Mouse (Mus musculus): ENCODE measurements around the gene Tulp1. TPM values are rescaled to one million over a fixed set of nuclear protein-coding genes. Genes with fewer than 3 reads are reported as not detected.
A peak's percentile ranks its signal among the peaks of the same experiment; 100 is the strongest.
"Not testable (repeated sequence)": the region's sequence is repeated elsewhere in the genome, so short reads cannot be mapped to it uniquely, and the experiment has no call there.

The Tulp1 gene
- polyA plus RNA-seq (2012; rRNA removed) = 0.34 TPM in 1 of 2 replicates, not detected in the other

DNA sequence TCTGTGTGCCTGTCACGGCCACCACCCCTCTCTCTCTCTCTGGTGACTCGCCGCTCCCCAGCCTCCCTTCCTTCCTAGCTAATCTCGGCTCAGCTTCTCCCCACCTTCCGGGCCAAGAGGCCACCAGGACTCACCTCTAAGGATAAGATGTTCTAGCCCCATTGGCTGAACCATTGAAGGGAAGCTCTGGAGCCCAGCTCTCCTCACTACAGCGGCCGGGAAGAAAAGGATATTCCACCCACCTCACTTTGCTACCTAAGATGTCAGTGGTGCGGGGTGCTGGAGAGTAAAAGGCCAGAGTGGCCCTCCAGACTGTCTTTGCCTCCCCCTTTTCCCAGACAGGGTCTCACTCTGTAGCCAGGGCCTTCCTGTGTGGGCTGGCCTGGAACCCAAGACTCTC lies at the start of gene Tulp1:
Tulp1 (minus strand) TSS at position 101 of the 400 bp plus-strand sequence.
- WGBS = 66% methylated on average over 8 of the region's 8 CpGs
- no peak for TF ChIP-seq POLR2A (IDR thresholded peaks at IDR 0.05; ENCODE audit: low read depth, low read length)
- TF ChIP-seq CTCF (IDR thresholded peaks at IDR 0.05; ENCODE audit: extremely low read depth, insufficient read length, insufficient replicate concordance, low read depth, low read length) = no peak
- Histone ChIP-seq H3K27ac (ENCODE audit: insufficient read depth, low read depth, low read length) (no peak within 1 kb of the TSS), H3K27me3 (ENCODE audit: control insufficient read depth, insufficient read depth, low read length) (peaks cover 31% of the 10 kb centered on the region), H3K4me1 (ENCODE audit: control insufficient read depth, insufficient read depth, insufficient read length, low read length) (no peaks in the 10 kb centered on the region), H3K4me3 (ENCODE audit: low read depth, low read length) (no peak within 1 kb of the TSS), H3K36me3 (ENCODE audit: control insufficient read depth, insufficient read depth, low read length) (no peaks in the 10 kb centered on the region)

DNA sequence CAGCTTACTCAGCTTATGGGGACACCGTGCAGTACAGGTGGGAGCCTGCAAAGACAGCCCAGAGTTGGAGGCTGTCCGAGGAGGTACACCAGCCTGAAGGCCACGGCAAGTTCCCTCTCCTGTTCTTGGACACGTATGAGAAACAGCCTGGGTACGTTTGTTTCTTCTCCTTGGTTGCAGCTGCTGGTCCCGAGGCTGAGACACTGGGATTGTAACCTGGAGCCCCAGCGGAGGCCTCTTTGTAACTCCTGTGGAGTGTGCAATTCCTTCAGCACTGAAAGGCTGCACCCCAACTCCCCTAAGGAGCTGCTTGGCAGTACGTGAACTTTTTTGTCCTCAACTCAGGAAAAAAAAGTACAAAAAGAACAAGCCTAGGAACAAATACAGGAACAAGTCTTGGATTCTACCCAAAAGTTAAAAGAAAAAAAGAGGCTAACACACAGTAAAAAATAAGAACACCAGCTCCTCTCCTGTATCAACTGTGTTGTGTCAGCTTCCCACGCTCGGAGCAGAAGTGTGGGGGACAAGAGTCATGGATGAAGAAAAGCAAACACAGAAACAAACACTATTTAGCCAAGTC lies 46.4 kb upstream of the Tulp1 start:
- TF ChIP-seq CTCF (IDR thresholded peaks at IDR 0.05; ENCODE audit: extremely low read depth, insufficient read length, insufficient replicate concordance, low read depth, low read length) = no peak
- no peak for TF ChIP-seq POLR2A (IDR thresholded peaks at IDR 0.05; ENCODE audit: low read depth, low read length)

DNA sequence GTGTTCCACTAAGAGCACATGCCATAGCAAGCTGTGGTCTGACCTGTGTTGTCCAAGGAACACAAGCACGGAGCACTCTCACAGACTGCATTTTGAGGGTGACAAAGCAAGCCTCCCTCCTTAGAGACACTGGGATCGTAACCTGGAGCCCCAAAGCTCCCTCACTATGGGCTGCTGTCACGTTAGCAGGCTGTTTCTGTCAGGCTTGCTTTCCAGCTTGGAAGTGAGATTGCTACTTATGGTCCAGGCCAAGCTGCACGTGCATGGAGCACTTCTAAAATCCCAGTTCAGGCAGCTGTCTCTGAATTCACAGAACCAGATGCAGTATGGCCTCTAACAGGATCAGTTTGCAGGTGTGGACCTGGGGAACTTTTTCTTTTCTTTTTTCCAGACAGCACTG lies 45.7 kb upstream of the Tulp1 start:
- H3K27ac ChIP-seq (ENCODE audit: insufficient read depth, low read depth, low read length) = no peak overlapping the region
- 93% methylated on average over 4 of the region's 4 CpGs for WGBS
- H3K4me3 ChIP-seq (ENCODE audit: low read depth, low read length) = no peak overlapping the region
- TF ChIP-seq CTCF (IDR thresholded peaks at IDR 0.05; ENCODE audit: extremely low read depth, insufficient read length, insufficient replicate concordance, low read depth, low read length) = no peak
- TF ChIP-seq POLR2A (IDR thresholded peaks at IDR 0.05; ENCODE audit: low read depth, low read length) = no peak
- no peaks in the 10 kb centered on the region for H3K27me3 ChIP-seq (ENCODE audit: control insufficient read depth, insufficient read depth, low read length)
- peaks cover 3% of the 10 kb centered on the region; the same call in 1 of the 2 replicates for H3K4me1 ChIP-seq (ENCODE audit: control insufficient read depth, insufficient read depth, insufficient read length, low read length)
- peaks cover 21% of the 10 kb centered on the region for H3K36me3 ChIP-seq (ENCODE audit: control insufficient read depth, insufficient read depth, low read length)

More for the DNA sequence above, 46.4 kb upstream of the Tulp1 start:
- H3K4me3 ChIP-seq (ENCODE audit: low read depth, low read length) = no peak overlapping the region
- peaks cover 3% of the 10 kb centered on the region; the same call in 1 of the 2 replicates for H3K4me1 ChIP-seq (ENCODE audit: control insufficient read depth, insufficient read depth, insufficient read length, low read length)
- peaks cover 17% of the 10 kb centered on the region for H3K36me3 ChIP-seq (ENCODE audit: control insufficient read depth, insufficient read depth, low read length)
- H3K27me3 ChIP-seq (ENCODE audit: control insufficient read depth, insufficient read depth, low read length) = no peaks in the 10 kb centered on the region
- 84% methylated on average over 10 of the region's 10 CpGs for WGBS
- H3K27ac ChIP-seq (ENCODE audit: insufficient read depth, low read depth, low read length) = no peak overlapping the region

DNA sequence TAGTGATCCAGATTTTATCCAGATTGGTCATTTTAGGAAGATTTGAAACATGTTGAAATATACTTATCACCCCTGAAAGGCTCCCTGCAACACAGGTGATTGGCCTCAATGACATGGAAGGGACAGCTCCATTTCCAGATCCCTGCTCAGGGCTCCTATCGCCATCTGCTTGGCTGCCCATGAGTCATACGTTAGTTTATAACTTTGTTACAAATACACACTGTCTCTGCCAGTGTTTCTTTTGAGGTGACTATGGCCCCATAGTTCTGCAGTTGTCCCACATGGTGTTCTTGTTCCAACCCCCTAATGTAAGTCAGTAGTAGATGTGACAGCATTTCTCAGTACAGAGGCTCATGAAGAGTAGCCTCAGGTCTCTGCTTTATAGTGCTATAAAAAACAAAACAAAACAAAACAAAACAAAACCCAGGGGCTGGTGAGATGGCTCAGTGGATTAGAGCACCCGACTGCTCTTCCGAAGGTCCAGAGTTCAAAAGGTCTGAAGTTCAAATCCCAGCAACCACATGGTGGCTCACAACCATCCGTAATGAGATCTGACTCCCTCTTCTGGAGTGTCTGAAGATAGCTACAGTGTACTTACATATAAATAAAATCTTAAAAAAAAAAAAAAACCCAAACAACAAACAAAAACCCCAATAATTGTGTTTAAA lies 43.4 kb upstream of the Tulp1 start:
- peak overlapping the region; percentile 3 for H3K27ac ChIP-seq (ENCODE audit: insufficient read depth, low read depth, low read length)
- TF ChIP-seq CTCF (IDR thresholded peaks at IDR 0.05; ENCODE audit: extremely low read depth, insufficient read length, insufficient replicate concordance, low read depth, low read length) (no peak), POLR2A (IDR thresholded peaks at IDR 0.05; ENCODE audit: low read depth, low read length) (no peak)
- H3K4me3 ChIP-seq (ENCODE audit: low read depth, low read length) = no peak overlapping the region
- H3K36me3 ChIP-seq (ENCODE audit: control insufficient read depth, insufficient read depth, low read length) = peaks cover 16% of the 10 kb centered on the region; the same call in 1 of the 2 replicates
- H3K4me1 ChIP-seq (ENCODE audit: control insufficient read depth, insufficient read depth, insufficient read length, low read length) = peaks cover 3% of the 10 kb centered on the region; the same call in 1 of the 2 replicates
- WGBS = 26% methylated on average over 5 of the region's 5 CpGs
- no peaks in the 10 kb centered on the region for H3K27me3 ChIP-seq (ENCODE audit: control insufficient read depth, insufficient read depth, low read length)

DNA sequence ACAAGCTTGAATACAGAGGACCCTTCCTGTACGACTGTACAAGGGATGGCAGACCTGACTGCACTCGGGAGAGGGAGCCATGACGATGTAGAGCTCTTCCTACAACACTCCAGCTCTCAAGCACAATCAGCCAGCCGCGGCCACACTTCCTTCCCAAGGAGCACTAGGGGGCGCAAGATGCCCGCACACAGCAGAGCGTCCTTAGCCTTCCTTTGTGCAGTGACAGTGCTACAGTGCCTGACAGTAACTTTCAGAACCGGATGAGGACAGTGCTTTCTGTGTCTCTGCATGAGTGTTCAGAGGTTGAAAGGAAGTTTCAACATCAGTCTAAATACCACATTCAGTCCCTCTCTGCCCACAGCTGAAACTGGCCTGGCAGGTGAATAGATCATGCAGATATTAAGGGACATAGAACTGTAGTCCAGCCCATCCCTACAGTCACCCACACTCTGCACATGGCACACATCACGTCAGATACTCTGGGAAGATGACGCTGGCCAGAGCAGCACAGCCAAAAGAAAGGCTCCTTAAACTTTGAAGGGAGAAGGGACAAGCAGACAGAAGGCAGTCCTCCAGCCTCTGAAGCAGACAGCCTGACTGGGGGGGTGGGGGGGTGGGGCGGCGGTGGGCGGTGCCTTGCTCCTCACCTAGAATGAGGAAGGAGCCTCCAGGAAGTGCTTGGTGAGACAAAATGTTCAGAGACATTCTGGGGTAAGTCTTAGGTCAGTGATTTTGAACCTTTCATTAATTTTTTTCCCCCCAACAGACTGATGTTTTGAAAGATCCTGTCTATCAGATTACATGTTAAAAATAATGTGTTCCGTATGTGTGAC lies 42.6 kb upstream of the Tulp1 start:
- WGBS = 14% methylated on average over 15 of the region's 15 CpGs
- H3K27me3 ChIP-seq (ENCODE audit: control insufficient read depth, insufficient read depth, low read length) = no peaks in the 10 kb centered on the region
- peak; percentile 88 for TF ChIP-seq CTCF (IDR thresholded peaks at IDR 0.05; ENCODE audit: extremely low read depth, insufficient read length, insufficient replicate concordance, low read depth, low read length)
- TF ChIP-seq POLR2A (IDR thresholded peaks at IDR 0.05; ENCODE audit: low read depth, low read length) = no peak
- H3K4me3 ChIP-seq (ENCODE audit: low read depth, low read length) = no peak overlapping the region
- peak overlapping the region; percentile 55 for H3K27ac ChIP-seq (ENCODE audit: insufficient read depth, low read depth, low read length)
- H3K4me1 ChIP-seq (ENCODE audit: control insufficient read depth, insufficient read depth, insufficient read length, low read length) = peaks cover 3% of the 10 kb centered on the region; the same call in 1 of the 2 replicates
- H3K36me3 ChIP-seq (ENCODE audit: control insufficient read depth, insufficient read depth, low read length) = peaks cover 13% of the 10 kb centered on the region; the same call in 1 of the 2 replicates

DNA sequence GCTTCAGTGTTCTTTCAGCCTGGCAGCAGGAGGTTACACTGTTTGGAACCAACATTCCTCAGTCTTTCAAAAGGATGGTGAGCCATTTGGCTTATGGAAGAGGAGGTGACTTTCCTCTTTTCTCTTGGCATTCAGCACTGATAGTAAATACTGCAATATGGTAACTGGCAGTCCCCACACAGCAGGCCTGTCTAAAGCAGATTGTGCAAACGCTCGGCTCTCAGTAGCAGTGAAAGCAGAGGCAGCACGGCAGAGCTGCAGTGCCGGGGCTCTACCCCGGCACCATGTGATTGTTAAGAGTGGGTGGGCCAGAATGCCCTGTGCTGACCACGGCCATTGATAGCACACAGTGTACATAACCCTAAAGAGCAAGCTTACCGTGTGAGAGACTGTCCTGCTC lies 41.4 kb upstream of the Tulp1 start:
- peaks cover 15% of the 10 kb centered on the region; the same call in 1 of the 2 replicates for H3K36me3 ChIP-seq (ENCODE audit: control insufficient read depth, insufficient read depth, low read length)
- H3K4me3 ChIP-seq (ENCODE audit: low read depth, low read length) = no peak overlapping the region
- H3K27ac ChIP-seq (ENCODE audit: insufficient read depth, low read depth, low read length) = no peak overlapping the region
- no peaks in the 10 kb centered on the region for H3K27me3 ChIP-seq (ENCODE audit: control insufficient read depth, insufficient read depth, low read length)
- H3K4me1 ChIP-seq (ENCODE audit: control insufficient read depth, insufficient read depth, insufficient read length, low read length) = peaks cover 3% of the 10 kb centered on the region; the same call in 1 of the 2 replicates
- WGBS = 87% methylated on average over 7 of the region's 7 CpGs
- TF ChIP-seq POLR2A (IDR thresholded peaks at IDR 0.05; ENCODE audit: low read depth, low read length) (no peak), CTCF (IDR thresholded peaks at IDR 0.05; ENCODE audit: extremely low read depth, insufficient read length, insufficient replicate concordance, low read depth, low read length) (no peak)

DNA sequence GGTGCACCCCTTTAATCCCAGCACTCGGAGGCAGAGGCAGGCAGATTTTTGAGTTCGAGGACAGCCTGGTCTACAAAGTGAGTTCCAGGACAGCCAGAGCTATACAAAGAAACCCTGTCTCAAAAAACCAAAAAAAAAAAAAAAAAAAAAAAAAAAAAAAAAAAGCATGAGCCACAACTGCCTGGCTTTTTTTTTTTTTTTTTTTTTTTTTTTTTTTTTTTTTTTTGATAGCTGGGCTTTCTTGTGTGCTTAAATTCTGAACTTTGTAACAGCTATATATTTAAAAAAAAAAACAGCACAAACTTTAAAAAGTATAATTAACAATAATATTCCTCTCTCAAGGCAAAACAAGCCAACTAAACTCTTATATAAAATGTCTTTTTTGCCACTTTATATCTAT lies 39.7 kb upstream of the Tulp1 start:
- 100% methylated on average over 2 of the region's 2 CpGs for WGBS
- not testable (repeated sequence) for H3K27ac ChIP-seq (ENCODE audit: insufficient read depth, low read depth, low read length); H3K4me1 ChIP-seq (ENCODE audit: control insufficient read depth, insufficient read depth, insufficient read length, low read length); H3K4me3 ChIP-seq (ENCODE audit: low read depth, low read length); H3K27me3 ChIP-seq (ENCODE audit: control insufficient read depth, insufficient read depth, low read length)
- H3K36me3 ChIP-seq (ENCODE audit: control insufficient read depth, insufficient read depth, low read length) = peaks cover 15% of the 10 kb centered on the region; the same call in 1 of the 2 replicates

Measured in small intestine, adult 2 months (tissue).